Mouse (Mus musculus) thymus, postnatal 4 days (tissue): Measurements from ENCODE around the gene Dlg4.

ENCODE experiments used
- DNase-seq: peaks from one replicate; pipeline ENCODE4 v3.0.0; 2021

Gene Dlg4

GRCm38 (mm10) chr11:70020731-70021263, 4.1 kb downstream of the Dlg4 start:
- DNase-seq: peak; percentile 82

DNA sequence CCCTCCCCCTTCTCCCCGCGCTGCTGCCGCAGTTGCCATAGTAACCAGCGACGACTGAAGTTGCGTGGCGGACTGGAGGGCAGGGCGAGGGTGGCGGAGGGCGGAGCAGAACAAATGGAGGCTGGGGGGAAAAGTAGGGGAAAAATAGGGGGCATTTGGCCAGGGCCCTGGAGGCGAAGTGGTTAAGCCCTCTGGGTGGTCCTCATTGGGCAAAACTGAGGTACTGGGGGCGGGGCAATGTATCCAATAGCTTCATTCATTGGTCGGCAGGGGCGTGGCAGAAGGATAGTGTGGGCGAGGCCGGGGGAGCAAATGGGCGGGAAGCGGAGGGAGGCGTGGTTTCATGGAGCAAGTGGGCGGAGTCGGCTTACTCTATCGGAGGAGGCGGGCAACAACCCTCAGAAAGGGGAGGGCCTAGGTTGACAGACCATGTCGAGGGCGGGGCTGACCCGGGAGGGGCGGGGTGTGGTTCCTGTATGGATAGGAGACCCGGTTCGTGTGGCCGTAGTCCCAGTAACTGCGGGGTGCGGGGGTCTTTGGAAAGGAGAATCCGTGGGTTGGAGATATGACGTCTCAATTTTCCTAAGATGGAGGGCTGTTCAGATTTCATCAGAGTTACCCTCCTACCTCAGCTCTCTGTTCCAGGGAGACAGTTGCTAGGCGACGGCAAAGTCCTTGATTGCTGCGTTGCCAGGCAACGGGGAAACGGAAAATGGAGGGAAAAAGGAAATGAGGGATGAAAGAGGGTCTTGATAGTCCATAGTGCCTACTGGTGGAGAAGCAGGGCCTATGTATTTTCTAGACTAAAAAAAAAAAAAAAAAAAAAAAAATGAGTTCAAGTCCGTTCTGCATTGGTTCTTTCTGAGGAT, 4.8 kb downstream of the Dlg4 start:
- DNase-seq: peak; percentile 98

DNA sequence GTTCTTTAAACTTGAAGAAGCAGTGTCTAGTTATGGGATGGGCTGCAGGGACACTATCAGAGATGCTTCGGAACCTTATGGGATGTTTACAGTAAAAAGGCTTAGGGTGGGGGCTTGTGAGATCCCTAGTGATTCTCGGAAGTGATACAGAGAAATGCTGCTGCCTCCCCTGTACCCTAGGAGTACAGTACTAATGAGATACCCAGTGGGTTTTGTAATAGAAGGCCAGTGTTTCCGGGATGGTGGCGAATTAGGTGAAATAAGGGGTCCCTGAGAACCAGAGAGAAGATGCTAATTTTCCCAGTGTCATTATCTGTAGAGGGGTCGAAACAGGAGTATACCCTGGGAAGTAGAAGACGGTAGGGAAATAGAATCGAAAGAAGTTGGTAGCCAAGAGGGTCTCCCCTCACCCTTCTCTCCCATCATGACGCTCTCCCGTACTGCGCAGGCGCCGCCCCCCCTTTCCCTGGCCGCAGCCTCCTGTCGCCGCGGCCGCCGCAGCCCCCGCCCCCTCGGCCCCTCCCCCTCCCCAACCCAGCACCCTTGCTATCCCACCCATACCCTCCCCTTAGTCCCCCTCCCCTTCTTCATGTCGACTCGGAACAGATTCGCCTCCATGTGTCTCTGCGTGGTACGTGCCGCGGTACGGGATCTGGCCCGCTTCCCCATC, 6.9 kb downstream of the Dlg4 start:
- peak; percentile 73 for DNase-seq

- no peak for DNase-seq
Observed at GRCm38 (mm10) chr11:70024151-70024514, 7.4 kb downstream of the Dlg4 start.

- DNase-seq: no peak
Observed at GRCm38 (mm10) chr11:70026689-70027088, 9.9 kb downstream of the Dlg4 start.

DNA sequence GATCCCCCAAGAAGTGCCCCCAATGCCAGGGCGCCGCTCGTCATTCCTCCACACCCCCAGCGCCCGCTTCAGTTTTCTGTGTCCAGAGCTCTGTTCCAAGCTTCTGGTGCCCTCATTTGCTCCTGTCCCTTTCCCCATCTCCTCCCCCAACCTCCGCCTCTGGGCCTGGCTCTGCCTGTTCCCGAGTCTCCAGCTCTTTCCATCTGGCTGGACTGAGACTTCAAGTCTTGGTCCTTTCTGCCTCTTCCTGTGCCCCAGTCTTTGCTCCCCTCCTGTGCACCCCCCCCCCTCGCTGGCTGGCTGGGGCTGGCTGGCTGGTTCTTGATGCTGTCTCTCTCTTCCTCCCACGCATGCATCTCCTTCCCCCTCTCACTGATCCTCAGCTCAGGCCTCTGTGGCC, 10.7 kb downstream of the Dlg4 start:
- DNase-seq: peak; percentile 57

- no peak for DNase-seq
Observed at GRCm38 (mm10) chr11:70028401-70029129, 11.8 kb downstream of the Dlg4 start.

DNA sequence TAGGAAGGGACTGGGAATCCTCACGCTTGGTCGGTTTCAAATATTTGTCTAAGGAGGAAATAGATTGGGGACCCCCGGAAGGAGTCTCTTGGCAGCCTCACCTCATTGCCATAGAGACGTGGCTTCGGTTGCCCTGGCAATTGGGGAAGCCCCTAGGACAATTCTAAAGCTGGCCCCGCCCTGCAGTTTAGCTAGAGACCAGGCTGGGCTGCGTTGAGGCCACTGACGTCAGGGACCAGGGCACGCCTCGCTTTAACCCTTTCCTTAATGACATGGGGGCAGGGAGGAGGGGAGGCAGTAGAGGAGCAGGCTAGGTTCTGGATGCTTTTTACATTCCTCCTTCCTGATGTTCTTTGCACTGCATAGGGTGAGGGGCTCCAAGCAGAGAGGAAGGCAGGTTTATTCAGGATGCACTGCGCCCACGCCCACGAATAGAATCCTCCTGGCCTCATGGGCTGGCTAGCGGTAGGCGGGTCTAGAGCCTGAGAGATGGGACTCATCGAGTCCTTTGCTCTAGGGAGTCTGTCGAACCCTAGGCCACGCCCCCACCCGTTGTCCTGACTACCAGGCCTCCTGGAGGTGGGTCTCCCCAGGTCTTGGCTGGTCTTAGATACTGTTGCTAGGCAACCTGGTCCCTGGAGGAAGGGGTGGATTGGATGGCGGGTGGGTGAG, 12.5 kb downstream of the Dlg4 start:
- DNase-seq: peak; percentile 75

DNA sequence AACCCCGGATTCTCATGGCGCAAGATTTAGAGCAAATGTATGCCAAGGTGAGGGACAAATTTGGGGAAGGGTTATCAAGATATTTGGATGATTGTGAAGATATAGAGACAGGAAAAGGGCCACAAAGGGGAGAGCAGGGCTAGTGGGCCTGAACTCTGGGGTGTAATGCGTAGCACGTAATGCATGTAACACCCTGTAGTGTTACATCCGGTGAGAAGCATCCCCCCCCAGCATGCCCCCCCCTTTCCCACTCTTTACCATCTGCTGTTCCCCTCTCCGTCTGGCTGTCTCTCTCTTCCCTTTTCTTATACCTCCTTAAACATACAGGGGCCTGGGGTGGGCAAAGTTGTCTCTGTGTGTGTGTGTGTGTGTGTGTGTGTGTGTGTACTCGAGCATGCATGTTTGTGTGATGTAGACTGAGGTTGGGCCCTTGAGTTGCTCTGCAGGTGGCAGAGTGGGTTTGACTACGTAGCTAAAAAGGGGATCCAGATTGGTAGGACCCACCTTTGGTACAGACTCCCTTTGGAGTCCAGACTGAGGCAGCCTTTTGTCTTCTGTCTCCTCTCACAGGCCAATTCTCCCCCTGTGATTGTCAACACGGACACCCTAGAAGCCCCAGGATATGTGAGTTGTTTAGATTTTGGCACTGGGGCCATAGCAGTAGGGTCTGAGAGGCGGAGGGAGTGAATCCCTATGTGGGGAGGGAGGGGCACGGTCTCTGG, 13.2 kb downstream of the Dlg4 start:
- DNase-seq: no peak

DNA sequence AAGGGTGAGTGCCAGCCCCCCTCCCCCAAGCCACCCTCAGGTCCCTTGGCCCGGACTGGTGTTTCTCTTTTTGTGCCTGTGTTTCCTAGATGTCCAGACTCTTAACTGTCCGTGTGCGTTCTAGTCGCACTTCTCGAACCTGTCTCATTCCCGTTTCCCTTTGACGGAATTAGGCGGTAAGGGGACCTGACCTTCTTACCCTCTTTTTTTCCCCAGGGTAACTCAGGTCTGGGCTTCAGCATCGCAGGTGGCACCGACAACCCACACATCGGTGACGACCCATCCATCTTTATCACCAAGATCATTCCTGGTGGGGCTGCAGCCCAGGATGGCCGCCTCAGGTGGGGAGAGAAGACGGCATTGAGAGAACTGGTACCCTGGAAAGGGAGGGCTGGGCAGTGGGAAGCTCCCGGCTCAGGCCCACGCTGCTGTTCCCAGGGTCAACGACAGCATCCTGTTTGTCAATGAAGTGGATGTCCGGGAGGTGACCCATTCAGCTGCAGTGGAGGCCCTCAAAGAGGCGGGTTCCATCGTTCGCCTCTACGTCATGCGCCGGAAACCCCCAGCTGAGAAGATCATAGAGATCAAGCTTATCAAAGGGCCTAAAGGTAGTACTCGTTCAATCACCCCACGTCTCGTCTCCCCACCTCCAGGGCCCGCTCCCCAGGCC, 14.0 kb downstream of the Dlg4 start:
- no peak for DNase-seq

DNA sequence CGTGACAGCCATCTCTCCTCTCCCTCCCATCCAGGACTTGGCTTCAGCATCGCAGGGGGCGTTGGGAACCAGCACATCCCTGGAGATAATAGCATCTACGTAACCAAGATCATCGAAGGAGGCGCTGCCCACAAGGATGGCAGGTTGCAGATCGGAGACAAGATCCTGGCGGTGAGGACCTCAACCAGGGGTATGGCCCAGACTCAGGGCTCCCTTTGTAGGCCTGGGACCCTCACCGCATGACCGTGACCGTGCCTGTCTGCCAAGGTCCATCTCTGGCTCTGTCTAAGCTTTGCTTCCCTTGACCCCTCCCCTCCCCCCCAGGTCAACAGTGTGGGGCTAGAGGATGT, 14.6 kb downstream of the Dlg4 start:
- no peak for DNase-seq

GRCm38 (mm10) chr11:70038174-70038573, 21.4 kb downstream of the Dlg4 start:
- no peak for DNase-seq

- no peak for DNase-seq
Observed at GRCm38 (mm10) chr11:70039631-70040030, 22.9 kb downstream of the Dlg4 start.

DNA sequence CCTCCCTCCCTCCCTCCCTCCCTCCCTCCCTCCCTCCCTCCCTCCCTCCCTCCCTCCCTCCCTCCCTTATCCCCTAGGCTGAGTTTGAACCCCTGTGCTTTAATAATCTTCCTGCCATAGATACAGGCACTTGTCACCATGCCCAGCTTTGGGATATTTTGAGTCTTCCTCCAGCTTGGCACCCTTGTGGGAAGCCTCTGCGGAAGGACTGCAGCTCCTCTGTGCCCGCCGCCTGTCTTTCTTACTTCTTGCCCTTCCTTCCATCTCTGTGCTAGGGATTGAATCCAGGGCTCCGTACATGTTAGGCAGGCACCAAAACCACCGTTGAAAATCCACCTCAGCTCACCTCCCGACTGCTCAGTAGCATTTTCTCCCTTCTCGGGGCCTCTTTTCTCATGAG, 23.4 kb downstream of the Dlg4 start:
- DNase-seq: no peak

DNA sequence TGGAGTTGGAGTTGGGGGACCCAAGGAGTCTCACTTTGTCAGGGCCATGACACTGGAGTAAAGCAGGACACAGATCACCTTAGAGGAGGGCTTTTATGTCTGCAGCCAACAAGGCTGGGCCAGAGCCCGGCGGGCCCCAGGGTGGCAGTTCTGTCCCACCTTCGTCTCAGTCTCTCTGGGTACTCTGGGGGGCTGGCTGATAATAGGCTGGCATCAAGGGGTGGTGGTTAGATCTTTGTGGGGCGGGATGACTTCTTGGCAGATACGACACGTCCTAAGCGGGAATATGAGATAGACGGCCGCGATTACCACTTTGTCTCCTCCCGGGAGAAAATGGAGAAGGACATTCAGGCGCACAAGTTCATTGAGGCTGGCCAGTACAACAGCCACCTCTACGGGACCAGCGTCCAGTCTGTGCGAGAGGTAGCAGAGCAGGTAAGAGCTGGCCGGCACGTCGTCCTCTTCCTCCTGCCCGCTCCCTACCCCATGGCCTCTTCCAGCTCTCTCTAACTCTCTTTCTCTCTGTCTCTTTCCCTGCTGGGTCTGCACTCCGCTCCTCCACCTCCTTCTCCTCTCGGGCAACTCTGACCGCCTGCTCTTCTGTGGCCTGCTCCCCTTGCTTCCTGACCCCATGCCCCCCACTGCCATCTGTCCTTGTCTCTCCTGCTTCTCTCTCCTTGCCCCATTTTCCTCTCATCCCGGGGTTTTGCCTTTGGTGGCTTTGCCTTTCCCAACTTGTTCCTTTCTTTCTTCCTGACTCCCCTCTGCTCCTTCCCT, 25.8 kb downstream of the Dlg4 start:
- no peak for DNase-seq

GRCm38 (mm10) chr11:70043665-70044064, 26.9 kb downstream of the Dlg4 start:
- no peak for DNase-seq

DNA sequence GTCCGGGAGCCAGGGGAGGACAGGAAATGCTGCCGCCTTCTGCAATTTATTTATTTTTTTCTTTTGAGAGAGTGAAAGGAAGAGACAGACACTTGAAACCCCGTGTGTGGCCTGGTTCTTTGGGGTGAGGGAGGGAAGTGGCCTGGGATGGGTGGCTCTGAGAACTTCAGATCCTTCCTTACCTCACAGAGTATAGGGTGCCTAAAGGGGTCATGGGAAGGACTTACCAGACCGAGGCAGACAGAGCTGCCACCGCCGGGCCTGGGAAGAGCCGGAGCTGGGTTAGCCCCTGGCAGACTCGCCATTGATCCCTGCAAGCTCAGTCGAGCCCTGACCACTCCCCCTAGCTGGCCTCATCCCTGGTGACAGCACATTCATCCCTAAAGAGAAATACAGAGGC, 28.7 kb downstream of the Dlg4 start:
- DNase-seq: no peak

DNA sequence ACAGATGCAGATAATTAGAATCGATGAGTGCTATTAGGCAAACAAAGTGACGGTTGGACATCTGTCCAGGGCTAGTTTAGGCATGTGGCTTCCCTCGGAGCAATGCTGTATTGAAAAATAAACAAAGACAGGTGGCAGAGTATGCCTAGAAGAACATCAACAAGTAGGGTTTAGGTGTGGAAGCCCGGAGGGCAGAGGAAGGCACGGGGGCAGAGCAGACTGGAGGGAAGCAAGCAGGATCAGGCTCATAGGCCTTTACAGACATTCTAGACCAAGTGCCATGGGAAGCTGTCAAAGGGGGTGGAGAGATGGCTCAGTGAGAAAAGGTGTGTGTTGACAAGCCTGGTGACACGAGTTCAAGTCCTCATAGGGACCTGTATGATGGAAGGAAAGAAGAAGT, 32.6 kb downstream of the Dlg4 start:
- no peak for DNase-seq

DNA sequence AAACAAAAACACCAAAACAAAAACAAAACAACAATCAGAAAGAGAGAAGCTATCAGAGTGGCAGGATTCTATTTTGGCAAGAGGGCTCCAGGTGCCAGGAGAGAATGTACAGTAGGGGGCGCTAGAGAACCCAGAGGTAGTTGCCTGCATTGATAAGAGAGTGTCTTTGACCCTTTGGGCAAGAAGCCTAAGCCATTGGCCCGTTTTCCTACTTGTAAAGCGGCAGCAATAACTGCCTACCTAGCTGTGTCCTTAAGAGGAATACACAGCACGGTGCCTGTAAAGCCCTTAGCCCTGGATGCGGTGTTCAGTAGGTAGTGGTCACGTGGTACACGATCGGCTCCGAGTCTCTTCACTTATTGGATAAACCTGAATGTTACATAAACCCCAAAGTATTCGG, 33.1 kb downstream of the Dlg4 start:
- peak; percentile 57 for DNase-seq

GRCm38 (mm10) chr11:70053156-70053555, 36.4 kb downstream of the Dlg4 start:
- DNase-seq: no peak
